Mouse (Mus musculus) heart, postnatal 10 days (tissue): ENCODE measurements around the gene Ubap2l. TPM values are rescaled to one million over a fixed set of nuclear protein-coding genes. Genes with fewer than 3 reads are reported as not detected.

Experiments
- DNase-seq, 2 experiments: peaks; one replicate each; pipeline ENCODE4 v3.0.0; 2021
- intact Hi-C: fragments of 180-260 bp; cut with DNase I; formaldehyde crosslinking; loops from one replicate; pipeline ENCODE4 v1.15.1; 2025
- total RNA-seq, 2 experiments: library from RNA; stranded (reverse); gene quantifications; 2 replicates each; pipeline ENCODE4 v1.2.3; 2021

Ubap2l gene
- total RNA-seq, 2 experiments from 2014 or later: 143 to 150 TPM

GRCm38 (mm10) chr3:90072294-90072693 is 19.9 kb upstream of the Ubap2l start, which contains the start of gene Tpm3:
Tpm3 (plus strand) TSS chr3:90072649.
- intact Hi-C loops: loop anchor here (10.0 kb wide), 1 partner anchor 287 kb away; no protein-coding TSS in a partner anchor
- no peak for DNase-seq

DNA sequence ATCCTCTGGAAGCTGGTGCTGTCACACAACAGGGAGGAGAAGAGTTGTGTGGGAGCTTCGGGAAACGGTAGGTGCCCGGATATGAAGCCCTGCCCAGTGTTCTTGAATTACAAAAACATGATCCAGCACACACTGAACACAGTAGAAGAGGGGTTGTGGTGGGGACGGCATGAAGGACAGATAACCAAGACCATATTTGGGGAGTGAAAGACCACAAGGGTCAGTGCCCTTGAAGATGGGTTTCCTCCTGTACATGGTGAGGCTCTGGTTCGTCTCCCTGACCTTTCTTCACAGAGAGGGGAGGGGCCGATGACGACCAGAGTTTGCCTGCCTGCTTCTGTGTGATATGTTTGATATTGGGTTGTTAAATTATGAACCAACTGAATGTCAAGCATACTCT is 17.3 kb upstream of the Ubap2l start:
- intact Hi-C loops: loop anchor here (10.0 kb wide), 1 partner anchor 285 kb away; no protein-coding TSS in a partner anchor
- no peak for DNase-seq

- no peak for DNase-seq
- intact Hi-C loops: no loop called here
These were observed 15.4 kb upstream of the Ubap2l start for GRCm38 (mm10) chr3:90067851-90068250.

GRCm38 (mm10) chr3:90065553-90065952 is 13.1 kb upstream of the Ubap2l start:
- peak; percentile 27 to 67 for DNase-seq
- intact Hi-C loops: no loop called here

DNA sequence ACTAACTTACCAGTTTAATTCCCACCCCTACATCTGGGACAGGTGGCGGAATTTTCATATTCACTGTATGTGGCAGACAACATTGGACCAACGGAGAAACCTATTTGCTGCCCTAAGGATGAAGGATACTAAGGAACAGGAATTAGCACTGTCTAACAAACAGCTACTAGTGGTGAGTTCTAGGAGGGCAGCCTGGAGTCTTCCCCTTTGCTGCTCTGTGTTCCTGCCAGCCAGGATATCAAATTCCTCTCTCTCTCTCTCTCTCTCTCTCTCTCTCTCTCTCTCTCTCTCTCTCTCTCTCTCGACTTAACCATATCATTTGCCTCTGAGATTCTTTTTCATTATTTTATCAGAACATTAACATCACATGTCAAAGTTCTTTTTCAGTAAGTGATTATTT is 12.0 kb upstream of the Ubap2l start:
- intact Hi-C loops: no loop called here
- DNase-seq: no peak

DNA sequence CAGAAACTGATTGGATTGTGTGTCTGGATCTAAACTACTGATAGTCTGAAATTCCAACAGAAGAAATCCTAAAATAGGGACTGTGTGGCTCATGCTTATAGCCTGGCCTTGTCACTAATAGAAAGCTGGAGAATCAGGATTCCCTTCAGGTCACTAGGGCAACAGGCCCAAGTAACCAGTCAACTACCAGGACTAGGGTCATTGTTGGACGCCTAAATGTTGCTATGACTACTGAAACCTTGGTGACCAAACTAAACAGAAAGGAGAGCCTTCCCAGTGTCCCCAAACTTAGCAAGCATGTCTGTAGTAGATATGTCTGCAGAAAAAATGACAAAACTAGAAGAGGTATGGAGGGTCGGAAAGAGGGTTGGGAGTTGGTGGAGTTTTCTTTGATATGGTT is 10.1 kb upstream of the Ubap2l start:
- intact Hi-C loops: no loop called here
- DNase-seq: no peak

GRCm38 (mm10) chr3:90061549-90061948 is 9.1 kb upstream of the Ubap2l start:
- DNase-seq: no peak
- intact Hi-C loops: no loop called here

GRCm38 (mm10) chr3:90051441-90052350 is 732 bp downstream of the Ubap2l start, which contains the start of gene 4933434E20Rik:
4933434E20Rik (plus strand) TSS chr3:90051636.
- intact Hi-C loops: loop anchor here (5.0 kb wide), 1 partner anchor 89 kb away; the partner anchor contains the start of gene Atp8b2
- DNase-seq: peak; percentile 68 to 76

- intact Hi-C loops: loop anchor here (5.0 kb wide), 1 partner anchor 87 kb away; the partner anchor contains the start of gene Atp8b2
- DNase-seq: no peak
These were observed 2.7 kb downstream of the Ubap2l start for GRCm38 (mm10) chr3:90049691-90050090.

DNA sequence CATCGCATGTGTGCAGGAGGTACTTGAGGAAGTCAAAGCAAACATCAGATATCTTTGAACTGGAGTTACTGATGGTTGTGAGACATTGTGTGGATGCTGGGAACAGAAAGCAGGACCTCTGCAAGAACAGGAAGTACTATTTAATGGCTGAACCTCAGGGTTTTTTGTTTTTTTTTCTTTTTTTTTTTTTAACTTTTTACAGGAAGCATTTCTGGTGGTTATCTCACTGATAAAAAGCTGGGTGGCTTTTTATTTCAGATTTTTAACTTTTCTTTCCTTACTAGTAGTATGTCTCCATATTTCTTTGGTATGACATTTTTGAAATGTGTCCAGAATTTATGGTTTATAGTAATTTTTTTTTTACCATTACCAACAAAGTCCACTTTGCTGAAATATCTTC is 16.2 kb downstream of the Ubap2l start:
- intact Hi-C loops: no loop called here
- no peak for DNase-seq

DNA sequence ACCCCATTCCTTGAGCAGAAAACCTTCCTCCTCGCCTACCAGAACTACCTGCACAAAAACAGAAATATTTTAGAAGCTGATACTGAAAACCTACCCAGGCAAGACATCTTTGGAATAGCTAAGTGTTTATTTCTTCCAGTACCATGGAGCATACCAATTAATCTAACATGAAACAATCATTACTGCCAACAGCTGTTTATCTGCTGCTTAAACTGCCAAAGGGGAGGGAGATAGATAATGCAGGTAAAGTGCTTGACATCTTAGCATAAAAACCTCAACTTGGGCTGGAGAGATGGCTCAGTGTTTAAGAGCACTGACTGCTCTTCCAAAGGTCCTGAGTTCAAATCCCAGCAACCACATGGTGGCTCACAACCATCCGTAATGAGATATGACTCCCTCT is 17.8 kb downstream of the Ubap2l start:
- no peak for DNase-seq
- intact Hi-C loops: no loop called here

GRCm38 (mm10) chr3:90016626-90017025 is 35.8 kb downstream of the Ubap2l start:
- intact Hi-C loops: no loop called here
- DNase-seq: no peak

DNA sequence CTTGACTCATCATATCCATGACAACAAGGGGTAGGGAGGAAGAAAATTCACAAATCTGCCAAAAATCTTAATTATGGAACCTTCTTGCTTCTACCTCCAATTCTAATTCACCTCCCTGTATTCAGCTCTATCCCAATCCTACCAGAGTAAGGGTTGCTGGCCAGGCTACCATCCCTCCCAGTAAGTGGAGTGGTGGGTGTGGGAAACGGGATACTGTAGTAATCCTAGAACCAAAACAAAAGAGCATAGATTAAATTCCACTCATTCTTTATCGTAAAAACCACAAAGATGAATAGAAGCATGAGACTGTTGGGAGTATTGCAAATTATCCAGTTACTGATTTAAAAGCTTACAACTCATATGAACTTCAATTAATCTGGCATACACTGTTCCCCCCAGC is 42.1 kb downstream of the Ubap2l start:
- no peak for DNase-seq
- intact Hi-C loops: no loop called here

GRCm38 (mm10) chr3:90004091-90004796 is 48.2 kb downstream of the Ubap2l start:
- intact Hi-C loops: no loop called here
- DNase-seq: no peak

- intact Hi-C loops: no loop called here
- no peak for DNase-seq
These were observed 52.6 kb downstream of the Ubap2l start for GRCm38 (mm10) chr3:89999830-90000229.

GRCm38 (mm10) chr3:89999090-89999489 is 53.3 kb downstream of the Ubap2l start:
- no peak for DNase-seq
- intact Hi-C loops: no loop called here

DNA sequence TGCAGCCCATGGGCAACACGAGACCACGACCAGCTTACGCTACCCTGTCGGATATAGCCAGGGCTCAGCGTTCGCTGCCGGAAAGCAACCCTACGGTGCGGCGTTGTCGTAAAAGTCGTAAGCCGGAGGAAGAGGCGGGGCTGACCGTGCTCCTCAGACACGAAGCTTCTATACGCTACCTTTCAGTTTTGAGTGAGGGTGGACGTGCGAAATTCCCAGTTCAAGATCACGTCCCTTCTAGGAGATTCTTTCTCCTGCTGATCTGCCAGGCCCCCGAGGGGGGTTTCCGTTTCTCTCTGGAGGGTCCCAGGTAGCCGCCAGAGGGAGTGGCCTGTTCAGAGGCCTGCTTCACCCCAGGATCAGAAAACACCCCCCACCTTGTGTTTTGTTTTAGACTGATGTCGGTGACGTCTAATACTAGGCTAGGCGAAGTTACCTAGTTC is 53.8 kb downstream of the Ubap2l start, which contains the start of gene Hax1:
Gene Hax1 (minus strand): TSS at position 169 of the 443 bp plus-strand sequence.
- intact Hi-C loops: no loop called here
- DNase-seq: peak; percentile 96 to 97

- intact Hi-C loops: no loop called here
- peak in 1 of 2 experiments; percentile 13 for DNase-seq
These were observed 54.5 kb downstream of the Ubap2l start for GRCm38 (mm10) chr3:89997791-89998495.

DNA sequence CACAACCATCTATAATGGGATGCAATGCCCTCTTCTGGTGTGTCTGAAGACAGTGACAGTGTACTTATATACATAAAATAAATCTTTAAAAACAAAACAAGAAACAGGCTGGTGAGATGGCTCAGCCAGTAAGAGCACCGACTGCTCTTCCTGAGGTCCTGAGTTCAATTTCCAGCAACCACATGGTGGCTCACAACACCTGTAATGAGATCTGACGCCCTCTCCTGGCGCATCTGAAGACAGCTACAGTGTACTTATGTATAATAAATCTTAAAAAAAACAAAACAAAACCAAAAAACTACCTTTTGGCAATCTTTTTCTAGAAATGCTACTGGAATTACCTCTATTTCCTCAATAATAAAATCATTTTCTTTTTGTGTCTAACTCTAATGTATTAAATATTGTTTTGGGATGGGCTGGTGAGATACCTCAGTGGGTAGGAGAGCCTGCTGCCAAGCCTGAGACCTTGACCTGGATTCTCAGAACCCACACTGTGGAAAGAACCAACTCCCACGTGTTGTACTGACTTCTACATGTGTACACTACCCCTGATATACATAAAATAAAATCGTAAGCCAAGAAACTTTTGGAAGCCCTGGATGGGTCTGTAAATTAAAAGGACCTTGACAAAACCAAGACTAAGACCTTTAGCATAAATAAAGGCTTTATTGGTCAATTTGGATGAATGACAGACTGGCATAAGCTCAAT is 57.5 kb downstream of the Ubap2l start:
- intact Hi-C loops: no loop called here
- DNase-seq: no peak

DNA sequence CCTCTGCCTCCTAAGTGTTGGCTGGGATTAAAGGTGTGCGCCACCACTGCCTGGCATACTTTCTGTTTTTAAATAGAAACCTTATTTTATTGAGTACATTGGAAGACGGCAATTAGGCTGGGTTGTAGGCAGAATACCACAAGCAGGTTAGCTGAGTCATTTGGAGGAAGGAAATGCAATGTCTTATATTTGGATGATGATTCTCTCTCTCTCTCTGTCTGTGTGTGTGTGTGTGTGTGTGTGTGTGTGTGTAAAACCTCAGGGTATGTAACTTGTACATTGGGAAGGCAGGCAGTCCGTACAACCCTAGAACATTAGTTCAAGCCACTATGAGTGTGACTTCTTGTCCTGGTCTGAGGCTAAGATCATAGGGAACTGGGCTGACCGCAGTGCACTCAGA is 64.6 kb downstream of the Ubap2l start:
- intact Hi-C loops: no loop called here
- no peak for DNase-seq
